Mouse (Mus musculus) heart, embryonic 11.5 days (tissue): ENCODE data around the gene Styxl1. TPM values are rescaled to one million over a fixed set of nuclear protein-coding genes. Genes with fewer than 3 reads are reported as not detected.

Source experiments
- ATAC-seq: fragments of 200-750 bp; cut with Nextera tagmentation; replicated peaks from 2 replicates; pipeline ENCODE4 v1.8.0; 2017; ENCODE audit warnings: moderate library complexity; ENCODE audit not compliant: insufficient number of reproducible peaks, low FRiP score, low TSS enrichment
- H3K27ac ChIP-seq: fragments of 300-500 bp; sonication (generic); 2 replicates; pipeline ENCODE4 v1.5.1; 2014; ENCODE audit warnings: mild to moderate bottlenecking, low read depth, low read length
- H3K27me3 ChIP-seq: fragments of 300-500 bp; sonication (generic); 2 replicates; pipeline ENCODE4 v1.6.1; 2014; ENCODE audit warnings: mild to moderate bottlenecking, low read length, mixed read lengths; ENCODE audit not compliant: control insufficient read depth, insufficient read depth
- H3K36me3 ChIP-seq: fragments of 300-500 bp; sonication (generic); 2 replicates; pipeline ENCODE4 v1.6.1; 2014; ENCODE audit warnings: mild to moderate bottlenecking, low read length, moderate library complexity, mixed read lengths; ENCODE audit not compliant: control insufficient read depth, insufficient read depth
- H3K4me1 ChIP-seq: fragments of 300-500 bp; sonication (generic); 2 replicates; pipeline ENCODE4 v1.6.1; 2014; ENCODE audit warnings: low read length; ENCODE audit not compliant: control insufficient read depth, insufficient read depth
- H3K4me2 ChIP-seq: fragments of 300-500 bp; sonication (generic); 2 replicates; pipeline ENCODE4 v1.6.1; 2014; ENCODE audit warnings: mild to moderate bottlenecking, moderate library complexity
- H3K4me3 ChIP-seq: fragments of 300-500 bp; sonication (generic); 2 replicates; pipeline ENCODE4 v1.5.1; 2014; ENCODE audit warnings: low read depth, low read length
- H3K9ac ChIP-seq: fragments of 300-500 bp; sonication (generic); 2 replicates; pipeline ENCODE4 v1.6.1; 2014; ENCODE audit warnings: mild to moderate bottlenecking, low read depth, low read length, moderate library complexity
- H3K9me3 ChIP-seq: fragments of 300-500 bp; sonication (generic); replicated peaks from 2 replicates; pipeline ENCODE4 v1.6.1; 2016; ENCODE audit warnings: low read length; ENCODE audit not compliant: control insufficient read depth
- WGBS: fragments of 180-500 bp; shearing (Covaris S2); extraction: QIAGEN DNeasy Blood & Tissue Kit; methylation state at CpG from one replicate; pipeline ENCODE4 v1.1.7; 2014; ENCODE audit not compliant: insufficient replicate concordance; 5-methylcytosine and 5-hydroxymethylcytosine counted together
- polyA plus RNA-seq: library from polyadenylated mRNA; unstranded; fragments of >200 nt; fragmentation: Nextera tagmentation; extraction: Ambion mirVana; gene quantifications from 2 replicates; pipeline ENCODE4 v1.2.1, GENCODE M21; 2014

Gene Styxl1
- polyA plus RNA-seq, 1 experiment from 2014 or later = 0.42 TPM

- Histone ChIP-seq H3K36me3 (peaks cover 46% of the 10 kb centered on the region), H3K4me1 (no peaks in the 10 kb centered on the region), H3K27ac (no peak overlapping the region), H3K4me3 (no peak overlapping the region), H3K9me3 (no peaks in the 10 kb centered on the region), H3K4me2 (no peak overlapping the region), H3K9ac (no peak overlapping the region), H3K27me3 (no peaks in the 10 kb centered on the region)
- 91% methylated on average over 13 of the region's 13 CpGs for WGBS
- no peak for ATAC-seq
Measured at GRCm38 (mm10) chr5:135735741-135736140, 42.4 kb downstream of the Styxl1 start.

GRCm38 (mm10) chr5:135734057-135734680, 44.0 kb downstream of the Styxl1 start:
- H3K9me3 ChIP-seq = no peaks in the 10 kb centered on the region
- 84% methylated on average over 42 of the region's 42 CpGs for WGBS
- no peak overlapping the region for H3K9ac ChIP-seq
- ATAC-seq = no peak
- no peak overlapping the region for H3K4me2 ChIP-seq
- no peaks in the 10 kb centered on the region for H3K27me3 ChIP-seq
- no peaks in the 10 kb centered on the region for H3K4me1 ChIP-seq
- no peak overlapping the region for H3K4me3 ChIP-seq
- H3K36me3 ChIP-seq = peaks cover 54% of the 10 kb centered on the region
- no peak overlapping the region; the same call in 1 of the 2 replicates for H3K27ac ChIP-seq

GRCm38 (mm10) chr5:135733071-135733470, 45.1 kb downstream of the Styxl1 start:
- no peaks in the 10 kb centered on the region for H3K9me3 ChIP-seq
- no peaks in the 10 kb centered on the region for H3K4me1 ChIP-seq
- no peak overlapping the region for H3K27ac ChIP-seq
- H3K36me3 ChIP-seq = peaks cover 54% of the 10 kb centered on the region
- H3K27me3 ChIP-seq = no peaks in the 10 kb centered on the region
- WGBS = 81% methylated on average over 4 of the region's 4 CpGs
- no peak overlapping the region for H3K4me2 ChIP-seq
- no peak overlapping the region for H3K4me3 ChIP-seq
- no peak for ATAC-seq
- no peak overlapping the region for H3K9ac ChIP-seq

- Histone ChIP-seq H3K36me3 (peaks cover 51% of the 10 kb centered on the region), H3K27ac (no peak overlapping the region)
- ATAC-seq = no peak
Measured at GRCm38 (mm10) chr5:135731322-135731721, 46.9 kb downstream of the Styxl1 start.

GRCm38 (mm10) chr5:135730916-135731315, 47.3 kb downstream of the Styxl1 start:
- Histone ChIP-seq H3K9me3 (no peaks in the 10 kb centered on the region), H3K4me2 (no peak overlapping the region), H3K9ac (no peak overlapping the region), H3K27ac (no peak overlapping the region), H3K4me1 (peaks cover 11% of the 10 kb centered on the region), H3K36me3 (peaks cover 49% of the 10 kb centered on the region), H3K27me3 (no peaks in the 10 kb centered on the region), H3K4me3 (no peak overlapping the region)
- WGBS = 90% methylated on average over 10 of the region's 10 CpGs
- no peak for ATAC-seq

More at GRCm38 (mm10) chr5:135731322-135731721, 46.9 kb downstream of the Styxl1 start:
- WGBS = 92% methylated on average over 16 of the region's 16 CpGs
- Histone ChIP-seq H3K9me3 (no peaks in the 10 kb centered on the region), H3K27me3 (no peaks in the 10 kb centered on the region), H3K9ac (no peak overlapping the region), H3K4me1 (peaks cover 9% of the 10 kb centered on the region), H3K4me3 (no peak overlapping the region), H3K4me2 (no peak overlapping the region)

- Histone ChIP-seq H3K4me1 (peaks cover 17% of the 10 kb centered on the region), H3K27me3 (no peaks in the 10 kb centered on the region), H3K9ac (no peak overlapping the region), H3K27ac (no peak overlapping the region), H3K9me3 (no peaks in the 10 kb centered on the region), H3K4me2 (no peak overlapping the region), H3K4me3 (no peak overlapping the region), H3K36me3 (peaks cover 46% of the 10 kb centered on the region)
- 89% methylated on average over 10 of the region's 10 CpGs for WGBS
- no peak for ATAC-seq
Measured at GRCm38 (mm10) chr5:135730278-135730677, 47.9 kb downstream of the Styxl1 start.

GRCm38 (mm10) chr5:135729351-135729750, 48.8 kb downstream of the Styxl1 start:
- H3K36me3 ChIP-seq = peaks cover 41% of the 10 kb centered on the region
- no peak for ATAC-seq
- peaks cover 26% of the 10 kb centered on the region for H3K4me1 ChIP-seq
- H3K27ac ChIP-seq = no peak overlapping the region
- 87% methylated on average over 13 of the region's 13 CpGs for WGBS
- no peaks in the 10 kb centered on the region for H3K27me3 ChIP-seq
- H3K4me3 ChIP-seq = no peak overlapping the region
- H3K9me3 ChIP-seq = no peaks in the 10 kb centered on the region
- H3K9ac ChIP-seq = no peak overlapping the region
- H3K4me2 ChIP-seq = no peak overlapping the region

GRCm38 (mm10) chr5:135728361-135728760, 49.8 kb downstream of the Styxl1 start:
- H3K27me3 ChIP-seq = no peaks in the 10 kb centered on the region

GRCm38 (mm10) chr5:135727871-135728270, 50.3 kb downstream of the Styxl1 start:
- ATAC-seq = no peak
- Histone ChIP-seq H3K27ac (no peak overlapping the region), H3K4me3 (no peak overlapping the region), H3K4me1 (peaks cover 32% of the 10 kb centered on the region), H3K27me3 (no peaks in the 10 kb centered on the region), H3K4me2 (no peak overlapping the region), H3K36me3 (peaks cover 28% of the 10 kb centered on the region), H3K9ac (no peak overlapping the region), H3K9me3 (no peaks in the 10 kb centered on the region)
- WGBS = 86% methylated on average over 9 of the region's 9 CpGs

More at GRCm38 (mm10) chr5:135728361-135728760, 49.8 kb downstream of the Styxl1 start:
- Histone ChIP-seq H3K4me1 (peaks cover 28% of the 10 kb centered on the region), H3K4me3 (no peak overlapping the region), H3K27ac (no peak overlapping the region), H3K9ac (no peak overlapping the region), H3K36me3 (peaks cover 31% of the 10 kb centered on the region), H3K4me2 (no peak overlapping the region), H3K9me3 (no peaks in the 10 kb centered on the region)
- 90% methylated on average over 13 of the region's 13 CpGs for WGBS
- ATAC-seq = no peak
